Mouse (Mus musculus) forebrain, embryonic 11.5 days (tissue): ENCODE measurements around the gene Peli2. TPM values are rescaled to one million over a fixed set of nuclear protein-coding genes. Genes with fewer than 3 reads are reported as not detected.
A peak's percentile ranks its signal among the peaks of the same experiment; 100 is the strongest.

Source experiments
- ATAC-seq: fragments of 200-750 bp; cut with Nextera tagmentation; replicated peaks from 2 replicates; pipeline ENCODE4 v1.8.0; 2017; ENCODE audit warnings: moderate TSS enrichment; ENCODE audit not compliant: low FRiP score
- DNase-seq: peaks from one replicate; pipeline ENCODE4 v3.0.0-alpha.2; 2017; ENCODE audit warnings: low spot score
- H3K27ac ChIP-seq: fragments of 300-500 bp; sonication (generic); 2 replicates; pipeline ENCODE4 v1.5.1; 2014; ENCODE audit warnings: low read depth, low read length
- H3K27me3 ChIP-seq: fragments of 300-500 bp; sonication (generic); 2 replicates; pipeline ENCODE4 v1.6.1; 2014; ENCODE audit warnings: mild to moderate bottlenecking, low read length, mixed read lengths; ENCODE audit not compliant: control insufficient read depth, insufficient read depth
- H3K36me3 ChIP-seq: fragments of 300-500 bp; sonication (generic); 2 replicates; pipeline ENCODE4 v1.6.1; 2014; ENCODE audit warnings: mild to moderate bottlenecking, low read length, moderate library complexity, mixed read lengths; ENCODE audit not compliant: control insufficient read depth, insufficient read depth
- H3K4me1 ChIP-seq: fragments of 300-500 bp; sonication (generic); replicated peaks from 2 replicates; pipeline ENCODE4 v1.6.1; 2014; ENCODE audit warnings: low read length, mixed read lengths; ENCODE audit not compliant: control insufficient read depth, insufficient read depth
- H3K4me2 ChIP-seq: fragments of 300-500 bp; sonication (generic); 2 replicates; pipeline ENCODE4 v1.6.1; 2014; ENCODE audit warnings: low read depth, mild to moderate bottlenecking, low read length, moderate library complexity, mixed read lengths; ENCODE audit not compliant: severe bottlenecking
- H3K4me3 ChIP-seq: fragments of 300-500 bp; sonication (generic); 2 replicates; pipeline ENCODE4 v1.5.1; 2014; ENCODE audit warnings: low read depth, low read length
- H3K9ac ChIP-seq: fragments of 300-500 bp; sonication (generic); 2 replicates; pipeline ENCODE4 v1.6.1; 2014; ENCODE audit warnings: low read length
- H3K9me3 ChIP-seq: fragments of 300-500 bp; sonication (generic); 2 replicates; pipeline ENCODE4 v1.6.1; 2016; ENCODE audit warnings: low read length, mixed read lengths; ENCODE audit not compliant: control insufficient read depth
- WGBS: fragments of 180-500 bp; shearing (Covaris S2); extraction: QIAGEN DNeasy Blood & Tissue Kit; methylation state at CpG from one replicate; pipeline ENCODE4 v1.1.7; 2014; 5-methylcytosine and 5-hydroxymethylcytosine counted together
- polyA plus RNA-seq: library from polyadenylated mRNA; unstranded; fragments of >200 nt; fragmentation: Nextera tagmentation; extraction: Ambion mirVana; gene quantifications from 2 replicates; pipeline ENCODE4 v1.2.1, GENCODE M21; 2014

Gene Peli2
- polyA plus RNA-seq, 1 experiment from 2014 or later: 8.6 TPM

DNA sequence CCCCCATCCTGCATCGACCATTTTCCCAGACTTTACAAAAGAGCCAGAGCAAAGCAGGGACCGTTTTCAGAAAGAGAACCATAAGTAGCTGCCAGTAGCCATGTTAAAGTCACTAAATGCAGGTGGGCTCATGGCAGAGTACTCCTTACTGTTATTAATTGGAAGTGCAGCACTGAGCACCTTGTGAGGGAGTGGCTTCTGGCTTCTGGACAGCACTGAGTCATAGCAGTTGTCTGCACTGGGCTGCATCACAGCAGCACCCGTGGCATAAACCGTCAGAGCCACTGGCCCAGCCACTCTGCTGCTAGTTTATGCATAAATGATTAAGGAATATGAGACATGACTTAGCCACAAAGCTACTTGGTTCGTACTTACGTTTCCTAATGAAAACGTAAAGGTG, 120.7 kb downstream of the Peli2 start:
- no peak for DNase-seq
- H3K36me3 ChIP-seq: no peaks in the 10 kb centered on the region
- no peak overlapping the region for H3K27ac ChIP-seq
- no peaks in the 10 kb centered on the region for H3K27me3 ChIP-seq
- H3K4me2 ChIP-seq: no peak overlapping the region
- no peaks in the 10 kb centered on the region for H3K4me1 ChIP-seq
- whole genome bisulfite sequencing: 88% methylated on average over 7 of the region's 7 CpGs
- no peak for ATAC-seq
- H3K9ac ChIP-seq: no peak overlapping the region
- no peaks in the 10 kb centered on the region for H3K9me3 ChIP-seq
- H3K4me3 ChIP-seq: no peak overlapping the region

GRCm38 (mm10) chr14:48246236-48246635, 125.6 kb downstream of the Peli2 start:
- no peaks in the 10 kb centered on the region for H3K4me1 ChIP-seq
- ATAC-seq (no peak), DNase-seq (no peak)
- WGBS: 84% methylated on average over 3 of the region's 3 CpGs
- H3K27ac ChIP-seq: no peak overlapping the region
- H3K36me3 ChIP-seq: no peaks in the 10 kb centered on the region
- H3K4me2 ChIP-seq: no peak overlapping the region
- no peaks in the 10 kb centered on the region for H3K9me3 ChIP-seq
- no peak overlapping the region for H3K9ac ChIP-seq
- no peak overlapping the region for H3K4me3 ChIP-seq
- H3K27me3 ChIP-seq: no peaks in the 10 kb centered on the region

DNA sequence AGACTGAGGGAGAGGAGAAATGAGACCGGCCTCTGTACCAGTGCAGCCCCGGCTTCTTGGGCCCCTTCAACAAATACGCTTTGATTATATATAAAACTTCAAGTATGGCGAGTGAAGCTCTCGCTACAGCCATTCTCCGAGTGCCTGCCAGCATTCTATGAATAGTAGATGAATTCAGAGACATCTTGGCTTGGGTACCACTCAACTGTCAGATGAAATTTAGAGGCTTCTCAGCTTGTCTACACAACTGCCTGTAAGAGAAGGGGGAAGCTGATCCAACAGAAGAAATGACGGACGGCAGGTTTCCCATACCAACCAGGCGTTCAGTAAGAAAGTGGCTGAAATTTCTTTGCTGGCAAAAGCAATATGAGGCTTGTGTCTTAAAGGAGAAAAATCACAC, 126.3 kb downstream of the Peli2 start:
- H3K4me3 ChIP-seq: no peak overlapping the region
- no peak overlapping the region for H3K9ac ChIP-seq
- no peaks in the 10 kb centered on the region for H3K36me3 ChIP-seq
- no peaks in the 10 kb centered on the region for H3K4me1 ChIP-seq
- no peak for ATAC-seq
- WGBS: 92% methylated on average over 9 of the region's 9 CpGs
- no peak overlapping the region for H3K4me2 ChIP-seq
- H3K27ac ChIP-seq: no peak overlapping the region
- no peaks in the 10 kb centered on the region for H3K9me3 ChIP-seq
- no peaks in the 10 kb centered on the region for H3K27me3 ChIP-seq
- no peak for DNase-seq

- WGBS: 93% methylated on average over 2 of the region's 2 CpGs
- no peaks in the 10 kb centered on the region for H3K4me1 ChIP-seq
- H3K4me3 ChIP-seq: no peak overlapping the region
- H3K36me3 ChIP-seq: no peaks in the 10 kb centered on the region; the same call in 1 of the 2 replicates
- no peak overlapping the region for H3K9ac ChIP-seq
- H3K9me3 ChIP-seq: no peaks in the 10 kb centered on the region
- no peak for ATAC-seq
- no peaks in the 10 kb centered on the region for H3K27me3 ChIP-seq
- no peak overlapping the region for H3K27ac ChIP-seq
- no peak overlapping the region for H3K4me2 ChIP-seq
- no peak for DNase-seq
Observed at GRCm38 (mm10) chr14:48249459-48249858, 128.8 kb downstream of the Peli2 start.

DNA sequence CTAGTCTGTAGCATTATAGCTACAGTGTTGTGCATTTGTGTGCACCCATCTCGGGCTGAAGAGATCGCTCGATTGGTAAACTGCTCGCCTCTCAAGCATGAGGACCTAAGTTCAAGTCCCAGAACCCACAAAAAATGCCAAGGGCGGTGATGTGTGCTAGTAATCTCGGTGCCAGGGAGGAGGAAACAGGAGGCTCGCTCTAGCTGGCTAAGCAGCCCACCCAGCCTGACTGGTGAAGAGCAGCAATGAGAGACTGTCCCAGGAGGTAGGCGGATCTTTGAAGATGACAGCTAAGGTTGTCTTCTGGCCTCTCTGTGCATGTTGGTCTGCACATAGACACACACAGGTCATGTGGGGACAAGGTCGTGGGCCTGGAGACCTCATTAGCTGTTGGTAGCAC, 129.3 kb downstream of the Peli2 start:
- no peak overlapping the region for H3K9ac ChIP-seq
- DNase-seq (no peak), ATAC-seq (no peak)
- no peak overlapping the region for H3K27ac ChIP-seq
- H3K4me1 ChIP-seq: no peaks in the 10 kb centered on the region
- no peak overlapping the region for H3K4me3 ChIP-seq
- H3K9me3 ChIP-seq: no peaks in the 10 kb centered on the region
- no peaks in the 10 kb centered on the region for H3K27me3 ChIP-seq
- H3K36me3 ChIP-seq: no peaks in the 10 kb centered on the region; the same call in 1 of the 2 replicates
- WGBS: 93% methylated on average over 9 of the region's 9 CpGs
- H3K4me2 ChIP-seq: no peak overlapping the region

GRCm38 (mm10) chr14:48251381-48251979, 130.9 kb downstream of the Peli2 start:
- Histone ChIP-seq H3K9ac (no peak overlapping the region), H3K27ac (no peak overlapping the region), H3K4me2 (no peak overlapping the region), H3K4me3 (no peak overlapping the region), H3K36me3 (no peaks in the 10 kb centered on the region; the same call in 1 of the 2 replicates), H3K27me3 (no peaks in the 10 kb centered on the region), H3K9me3 (no peaks in the 10 kb centered on the region), H3K4me1 (no peaks in the 10 kb centered on the region)
- DNase-seq (no peak), ATAC-seq (peak; percentile 51)
- WGBS: 50% methylated on average over 9 of the region's 9 CpGs

DNA sequence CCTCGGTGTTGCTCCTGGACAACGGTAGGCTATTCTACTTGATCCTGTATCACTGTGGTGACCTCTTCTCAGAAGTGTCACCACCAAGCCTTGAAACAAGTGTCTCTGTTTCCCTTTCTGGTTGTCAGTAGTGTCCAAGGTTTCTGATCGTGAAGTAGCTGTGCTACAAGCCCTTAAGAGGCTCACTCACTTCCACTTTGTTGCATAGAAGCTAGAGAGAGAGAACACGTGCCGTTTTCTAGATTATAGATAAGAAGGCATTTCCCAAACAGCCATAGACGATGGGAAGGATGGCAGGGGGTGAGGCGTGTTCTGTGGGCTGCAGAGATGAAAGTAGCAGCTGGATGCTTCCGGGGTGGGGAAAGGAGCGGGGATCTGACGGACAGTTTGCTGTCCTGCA, 132.6 kb downstream of the Peli2 start:
- no peak overlapping the region for H3K27ac ChIP-seq
- no peak for ATAC-seq
- H3K9ac ChIP-seq: no peak overlapping the region
- H3K27me3 ChIP-seq: no peaks in the 10 kb centered on the region
- H3K4me2 ChIP-seq: no peak overlapping the region
- DNase-seq: no peak
- no peaks in the 10 kb centered on the region for H3K9me3 ChIP-seq
- H3K4me1 ChIP-seq: no peaks in the 10 kb centered on the region
- no peak overlapping the region for H3K4me3 ChIP-seq
- 83% methylated on average over 10 of the region's 10 CpGs for WGBS
- H3K36me3 ChIP-seq: no peaks in the 10 kb centered on the region; the same call in 1 of the 2 replicates

GRCm38 (mm10) chr14:48254696-48255095, 134.1 kb downstream of the Peli2 start:
- WGBS: 91% methylated on average over 8 of the region's 8 CpGs
- Histone ChIP-seq H3K9me3 (no peaks in the 10 kb centered on the region), H3K27me3 (no peaks in the 10 kb centered on the region), H3K4me1 (no peaks in the 10 kb centered on the region), H3K4me2 (no peak overlapping the region), H3K9ac (no peak overlapping the region), H3K27ac (no peak overlapping the region), H3K36me3 (no peaks in the 10 kb centered on the region; the same call in 1 of the 2 replicates), H3K4me3 (no peak overlapping the region)
- ATAC-seq (no peak), DNase-seq (no peak)

DNA sequence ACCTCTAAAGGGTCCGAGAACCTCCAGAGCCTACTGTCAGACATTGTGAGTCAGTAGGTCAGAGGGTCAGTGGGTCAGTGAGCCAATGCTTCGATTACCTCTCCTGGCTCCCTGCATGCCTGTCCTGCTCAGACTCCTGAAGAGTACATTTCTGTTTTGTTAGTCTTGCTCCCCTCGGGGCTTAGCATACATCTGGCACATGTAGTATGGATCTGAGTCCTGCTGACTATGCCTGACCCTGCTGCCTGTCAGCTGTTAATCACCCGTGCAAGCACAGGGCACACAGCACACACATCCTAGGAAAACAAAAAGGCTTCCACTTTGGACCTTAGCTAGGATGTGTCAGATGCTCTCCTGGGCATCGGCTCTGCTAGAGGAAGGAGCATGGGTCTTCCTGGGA, 134.7 kb downstream of the Peli2 start:
- Histone ChIP-seq H3K27me3 (no peaks in the 10 kb centered on the region), H3K36me3 (no peaks in the 10 kb centered on the region; the same call in 1 of the 2 replicates), H3K27ac (no peak overlapping the region), H3K4me1 (no peaks in the 10 kb centered on the region), H3K9ac (no peak overlapping the region), H3K9me3 (no peaks in the 10 kb centered on the region), H3K4me2 (no peak overlapping the region), H3K4me3 (no peak overlapping the region)
- 73% methylated on average over 5 of the region's 5 CpGs for WGBS
- no peak for ATAC-seq
- no peak for DNase-seq
